Mouse (Mus musculus) hindbrain, embryonic 13.5 days (tissue): ENCODE results near the gene Epn3. TPM values are rescaled to one million over a fixed set of nuclear protein-coding genes. Genes with fewer than 3 reads are reported as not detected.
A peak's percentile ranks its signal among the peaks of the same experiment; 100 is the strongest.

Experiments used
- ATAC-seq: fragments of 200-750 bp; cut with Nextera tagmentation; 2 replicates; pipeline ENCODE4 v1.8.0; 2017; ENCODE audit warnings: moderate TSS enrichment; ENCODE audit not compliant: low FRiP score
- H3K27ac ChIP-seq: fragments of 300-500 bp; sonication (generic); 2 replicates; pipeline ENCODE4 v1.5.1; 2015; ENCODE audit warnings: inconsistent platforms, mild to moderate bottlenecking, moderate library complexity
- H3K27me3 ChIP-seq: fragments of 300-500 bp; sonication (generic); 2 replicates; pipeline ENCODE4 v1.6.1; 2015; ENCODE audit warnings: mild to moderate bottlenecking, inconsistent platforms
- H3K36me3 ChIP-seq: fragments of 300-500 bp; sonication (generic); 2 replicates; pipeline ENCODE4 v1.6.1; 2015; ENCODE audit warnings: mild to moderate bottlenecking, inconsistent platforms
- H3K4me1 ChIP-seq: fragments of 300-500 bp; sonication (generic); replicated peaks from 2 replicates; pipeline ENCODE4 v1.6.1; 2015; ENCODE audit warnings: inconsistent platforms
- H3K4me2 ChIP-seq: fragments of 300-500 bp; sonication (generic); 2 replicates; pipeline ENCODE4 v1.6.1; 2015; ENCODE audit warnings: inconsistent platforms, mild to moderate bottlenecking, moderate library complexity
- H3K4me3 ChIP-seq: fragments of 300-500 bp; sonication (generic); 2 replicates; pipeline ENCODE4 v1.5.1; 2015; ENCODE audit warnings: mild to moderate bottlenecking, inconsistent platforms
- H3K9ac ChIP-seq: fragments of 300-500 bp; sonication (generic); 2 replicates; pipeline ENCODE4 v1.6.1; 2015; ENCODE audit warnings: mild to moderate bottlenecking, inconsistent platforms
- H3K9me3 ChIP-seq: fragments of 300-500 bp; sonication (generic); 2 replicates; pipeline ENCODE4 v1.6.1; 2016; ENCODE audit warnings: inconsistent platforms
- WGBS: fragments of 180-500 bp; shearing (Covaris S2); methylation state at CpG from one replicate; pipeline ENCODE4 v1.1.7; 2015; 5-methylcytosine and 5-hydroxymethylcytosine counted together
- polyA plus RNA-seq: library from polyadenylated mRNA; unstranded; fragments of >200 nt; fragmentation: Nextera tagmentation; extraction: Ambion mirVana; gene quantifications from 2 replicates; pipeline ENCODE4 v1.2.1, GENCODE M21; 2015

Epn3 gene
- polyA plus RNA-seq, 1 experiment from 2014 or later: 0.90 TPM

- H3K4me2 ChIP-seq: no peak overlapping the region
- H3K4me3 ChIP-seq: no peak overlapping the region
- peaks cover 32% of the 10 kb centered on the region for H3K36me3 ChIP-seq
- no peaks in the 10 kb centered on the region for H3K9me3 ChIP-seq
- no peak for ATAC-seq
- H3K4me1 ChIP-seq: peaks cover 72% of the 10 kb centered on the region
- 29% methylated on average over 7 of the region's 7 CpGs for WGBS
- no peaks in the 10 kb centered on the region for H3K27me3 ChIP-seq
- H3K27ac ChIP-seq: peak overlapping the region; percentile 79
- H3K9ac ChIP-seq: peak overlapping the region; percentile 59
These were observed 58.7 kb downstream of the Epn3 start for GRCm38 (mm10) chr11:94441122-94441521.

- 46% methylated on average over 6 of the region's 6 CpGs for WGBS
- Histone ChIP-seq H3K27ac (peak overlapping the region; percentile 79), H3K4me1 (peaks cover 65% of the 10 kb centered on the region), H3K27me3 (no peaks in the 10 kb centered on the region), H3K4me3 (no peak overlapping the region), H3K9ac (peak overlapping the region; percentile 59; the same call in 1 of the 2 replicates), H3K36me3 (peaks cover 32% of the 10 kb centered on the region), H3K4me2 (no peak overlapping the region), H3K9me3 (no peaks in the 10 kb centered on the region)
- ATAC-seq: peak; percentile 21; the same call in 1 of the 2 replicates
These were observed 59.4 kb downstream of the Epn3 start for GRCm38 (mm10) chr11:94440421-94440820.

Other genes starting within 250 kb of the Epn3 start
- 0.43 and 0.70 TPM in 2 replicates for gene Gm21885, start 218.1 kb downstream of the Epn3 start, polyA plus RNA-seq
- gene Luc7l3, start 178.0 kb downstream of the Epn3 start, polyA plus RNA-seq: 163 and 167 TPM in 2 replicates
- 10.6 and 12.9 TPM in 2 replicates for gene Ankrd40, start 172.0 kb downstream of the Epn3 start, polyA plus RNA-seq
- 0.50 and 0.77 TPM in 2 replicates for gene Abcc3, start 107.0 kb downstream of the Epn3 start, polyA plus RNA-seq
- gene Cacna1g, start 25.8 kb downstream of the Epn3 start, polyA plus RNA-seq: 13.6 and 14.2 TPM in 2 replicates
- 0.17 and 0.56 TPM in 2 replicates for gene Spata20, start 13.8 kb downstream of the Epn3 start, polyA plus RNA-seq
- 3.2 and 3.8 TPM in 2 replicates for gene Mycbpap, start 21.8 kb upstream of the Epn3 start, polyA plus RNA-seq
- 4.7 and 5.1 TPM in 2 replicates for gene Rsad1, start 49.3 kb upstream of the Epn3 start, polyA plus RNA-seq
- 0.32 and 0.38 TPM in 2 replicates for gene Chad, start 65.1 kb upstream of the Epn3 start, polyA plus RNA-seq
- gene Acsf2, start 101.9 kb upstream of the Epn3 start, polyA plus RNA-seq: 1.6 and 1.7 TPM in 2 replicates
- 155 and 163 TPM in 2 replicates for gene Lrrc59, start 129.8 kb upstream of the Epn3 start, polyA plus RNA-seq
- 144 and 152 TPM in 2 replicates for gene Mrpl27, start 153.8 kb upstream of the Epn3 start, polyA plus RNA-seq
- gene Eme1, start 154.0 kb upstream of the Epn3 start, polyA plus RNA-seq: 6.2 and 6.4 TPM in 2 replicates
- gene Xylt2, start 177.5 kb upstream of the Epn3 start, polyA plus RNA-seq: 12.2 TPM in 2 replicates
- 0.09 and 0.12 TPM in 2 replicates for gene Gm11541, start 204.5 kb upstream of the Epn3 start, polyA plus RNA-seq
- gene Cdc34b, start 241.8 kb upstream of the Epn3 start, polyA plus RNA-seq: 0.14 TPM in 1 of 2 replicates, not detected in the other